ENCODE assay signal across 8 mouse cellular contexts in genomic region chr7:47007818-47008167, GRCm38 (mm10). TPM values are rescaled to one million over a fixed set of nuclear protein-coding genes. Genes with fewer than 3 reads are reported as not detected.
DNase-seq lines count a peak whose midpoint lies in the region; ATAC-seq and TF ChIP-seq lines count a peak whose summit lies in the region.

No protein-coding gene starts in this region.

- CTCF ChIA-PET in Patski (lab: Charles Lee) = interaction anchor here (0.6 to 1.3 kb wide), 3 partner anchors 8 to 73 kb away, joined by 3 to 4 read pairs (median 3); no protein-coding TSS in a partner anchor

- intact Hi-C loops in heart, postnatal 14 days (cut with DNase I) = loop anchor here (5.0 to 10.0 kb wide), 3 partner anchors 160 to 293 kb away; partner anchors contain the start of genes Gtf2h1, Hps5, Saa3 and Saal1

- peak overlapping the region; percentile 74 for H3K9ac ChIP-seq in heart, embryonic 15.5 days
- peak overlapping the region; percentile 56 for H3K9ac ChIP-seq in forebrain, embryonic 15.5 days (replicated peaks)
- peak overlapping the region; percentile 82 for H3K9ac ChIP-seq in liver, embryonic 15.5 days

- no peaks in the 10 kb centered on the region for H3K36me3 ChIP-seq in heart, embryonic 15.5 days
- no peaks in the 10 kb centered on the region for H3K36me3 ChIP-seq in forebrain, embryonic 15.5 days
- no peaks in the 10 kb centered on the region for H3K36me3 ChIP-seq in liver, embryonic 15.5 days (replicated peaks)

- DNase-seq in heart, postnatal 14 days = no peak
- DNase-seq in Patski (ENCODE audit: low read depth, low spot score) = no peak
- DNase-seq in adrenal gland, postnatal 10 days = no peak
- no peak for DNase-seq in spleen, adult 12 weeks (ENCODE audit: low spot score)
- DNase-seq in spleen, postnatal 10 days (ENCODE audit: low spot score in 2 of 2) = no peak

- no peaks in the 10 kb centered on the region for H3K27me3 ChIP-seq in heart, embryonic 15.5 days
- no peaks in the 10 kb centered on the region for H3K27me3 ChIP-seq in Patski
- H3K27me3 ChIP-seq in forebrain, embryonic 15.5 days = no peaks in the 10 kb centered on the region
- H3K27me3 ChIP-seq in liver, embryonic 15.5 days = no peaks in the 10 kb centered on the region

- peaks cover 33% of the 10 kb centered on the region for H3K4me1 ChIP-seq in heart, embryonic 15.5 days (replicated peaks)
- H3K4me1 ChIP-seq in forebrain, embryonic 15.5 days = peaks cover 60% of the 10 kb centered on the region
- peaks cover 65% of the 10 kb centered on the region for H3K4me1 ChIP-seq in liver, embryonic 15.5 days (replicated peaks)

- peak; percentile 70 for ATAC-seq in heart, embryonic 15.5 days (replicated peaks; ENCODE audit: insufficient number of reproducible peaks, insufficient read depth, low FRiP score, low read depth)
- peak; percentile 79 for ATAC-seq in Patski
- no peak; the same call in 1 of the 2 replicates for ATAC-seq in forebrain, embryonic 15.5 days (replicated peaks)
- peak; percentile 74 for ATAC-seq in liver, embryonic 15.5 days (ENCODE audit: insufficient read depth)

- in situ Hi-C loops in Patski (cut with MboI; ENCODE audit: low pct_unique_long_range_greater_than_20kb) = loop anchor here (5.0 to 10.0 kb wide), 2 partner anchors 45 to 213 kb away; partner anchors contain the start of genes Gtf2h1 and Hps5

- TF ChIP-seq CTCF in Patski (IDR thresholded peaks at IDR 0.05) = peak; percentile 79

- peak overlapping the region; percentile 85 for H3K4me3 ChIP-seq in heart, embryonic 15.5 days
- H3K4me3 ChIP-seq in forebrain, embryonic 15.5 days = peak overlapping the region; percentile 74
- H3K4me3 ChIP-seq in liver, embryonic 15.5 days (replicated peaks) = peak overlapping the region; percentile 85

- peak overlapping the region; percentile 97 for H3K27ac ChIP-seq in heart, embryonic 15.5 days
- peak overlapping the region; percentile 89 for H3K27ac ChIP-seq in forebrain, embryonic 15.5 days (replicated peaks)
- peak overlapping the region; percentile 97 for H3K27ac ChIP-seq in liver, embryonic 15.5 days (replicated peaks)

- no peaks in the 10 kb centered on the region for H3K9me3 ChIP-seq in heart, embryonic 15.5 days (replicated peaks)
- no peaks in the 10 kb centered on the region for H3K9me3 ChIP-seq in forebrain, embryonic 15.5 days
- H3K9me3 ChIP-seq in liver, embryonic 15.5 days (replicated peaks) = no peaks in the 10 kb centered on the region

- WGBS in heart, embryonic 15.5 days = under 1% methylated on average over 25 of the region's 25 CpGs
- WGBS in forebrain, embryonic 15.5 days = under 1% methylated on average over 25 of the region's 25 CpGs
- 0% methylated on average over 25 of the region's 25 CpGs for WGBS in liver, embryonic 15.5 days (ENCODE audit: insufficient replicate concordance)

- peak overlapping the region; percentile 82 for H3K4me2 ChIP-seq in heart, embryonic 15.5 days
- H3K4me2 ChIP-seq in forebrain, embryonic 15.5 days (replicated peaks) = peak overlapping the region; percentile 86
- H3K4me2 ChIP-seq in liver, embryonic 15.5 days = peak overlapping the region; percentile 92

- POLR2A ChIA-PET in Patski (lab: Charles Lee) = interaction anchor here (0.6 kb wide), 1 partner anchor 213 kb away, joined by 4 read pairs; no protein-coding TSS in a partner anchor

RNA-seq across cellular contexts. Expression of gene Spty2d1, which starts 0.4 kb away (rescaled TPM):
- 13.6 and 15.3 TPM in 2 replicates for polyA plus RNA-seq in heart, embryonic 15.5 days (2015; fragmentation: Nextera tagmentation; extraction: Ambion mirVana)
- 10 to 100 TPM; 10.2 to 11.1 TPM for total RNA-seq in heart, postnatal 14 days (2021)
- polyA plus RNA-seq in Patski (2021) = 19.6 TPM
- polyA plus RNA-seq in forebrain, embryonic 15.5 days (2015; fragmentation: Nextera tagmentation; extraction: Ambion mirVana) = 11.5 and 12.2 TPM in 2 replicates
- polyA plus RNA-seq in liver, embryonic 15.5 days (2015; fragmentation: Nextera tagmentation; extraction: Ambion mirVana) = 10.7 and 11.3 TPM in 2 replicates
- total RNA-seq in adrenal gland, postnatal 10 days (2021) = 10 to 100 TPM; 14.4 to 19.3 TPM

RNA-seq across cellular contexts. Expression of gene Gm9999, which starts 24.4 kb away (rescaled TPM):
- polyA plus RNA-seq in heart, embryonic 15.5 days (2015; fragmentation: Nextera tagmentation; extraction: Ambion mirVana) = not detected in 2 replicates
- total RNA-seq in heart, postnatal 14 days (2021) = not detected
- polyA plus RNA-seq in Patski (2021) = not detected
- not detected in 2 replicates for polyA plus RNA-seq in forebrain, embryonic 15.5 days (2015; fragmentation: Nextera tagmentation; extraction: Ambion mirVana)
- not detected in 2 replicates for polyA plus RNA-seq in liver, embryonic 15.5 days (2015; fragmentation: Nextera tagmentation; extraction: Ambion mirVana)
- total RNA-seq in adrenal gland, postnatal 10 days (2021) = not detected

RNA-seq across cellular contexts. Expression of gene Tmem86a, which starts 42.6 kb away (rescaled TPM):
- polyA plus RNA-seq in heart, embryonic 15.5 days (2015; fragmentation: Nextera tagmentation; extraction: Ambion mirVana) = 19.7 and 23.9 TPM in 2 replicates
- 10 to 100 TPM; 26.4 to 31.0 TPM for total RNA-seq in heart, postnatal 14 days (2021)
- polyA plus RNA-seq in Patski (2021) = 87.7 TPM
- polyA plus RNA-seq in forebrain, embryonic 15.5 days (2015; fragmentation: Nextera tagmentation; extraction: Ambion mirVana) = 25.4 and 25.7 TPM in 2 replicates
- polyA plus RNA-seq in liver, embryonic 15.5 days (2015; fragmentation: Nextera tagmentation; extraction: Ambion mirVana) = 24.7 and 28.3 TPM in 2 replicates
- total RNA-seq in adrenal gland, postnatal 10 days (2021) = 10 to 100 TPM; 27.0 to 32.5 TPM

RNA-seq across cellular contexts. Expression of gene Uevld, which starts 49.5 kb away (rescaled TPM):
- 7.8 and 8.9 TPM in 2 replicates for polyA plus RNA-seq in heart, embryonic 15.5 days (2015; fragmentation: Nextera tagmentation; extraction: Ambion mirVana)
- total RNA-seq in heart, postnatal 14 days (2021) = 1 to 10 TPM; 8.1 to 9.7 TPM
- 14.3 TPM for polyA plus RNA-seq in Patski (2021)
- 8.1 and 8.9 TPM in 2 replicates for polyA plus RNA-seq in forebrain, embryonic 15.5 days (2015; fragmentation: Nextera tagmentation; extraction: Ambion mirVana)
- polyA plus RNA-seq in liver, embryonic 15.5 days (2015; fragmentation: Nextera tagmentation; extraction: Ambion mirVana) = 5.2 and 5.8 TPM in 2 replicates
- total RNA-seq in adrenal gland, postnatal 10 days (2021) = 10 to 100 TPM; 22.8 TPM
